11 mouse cellular contexts compared by ENCODE assay signal in the genomic region with DNA sequence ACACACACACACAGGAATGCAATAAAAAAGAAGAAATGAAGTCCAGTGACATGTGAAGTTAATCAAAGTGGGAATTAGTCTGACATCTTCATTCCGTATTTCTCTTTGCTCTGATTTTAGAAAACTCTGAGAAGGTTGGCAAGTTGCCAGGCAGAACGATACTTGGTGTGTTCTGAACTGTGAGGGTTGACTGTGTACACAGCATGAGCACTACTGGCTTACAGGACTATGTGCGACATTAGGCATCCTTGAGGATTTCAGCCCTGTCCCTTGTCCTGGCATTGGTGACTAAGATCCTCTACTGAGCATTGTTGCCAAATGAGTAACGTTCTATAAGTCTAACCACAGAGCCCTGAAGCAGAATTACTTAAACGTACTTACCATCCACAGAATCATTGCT.
DNase-seq lines count a peak whose midpoint lies in the region; ATAC-seq and TF ChIP-seq lines count a peak whose summit lies in the region.
"Had no signal": no experiment of that assay in that cellular context is flagged by ENCODE, and none has a peak within 500 bp of the region (broad histone marks: within the 10 kb centered on the region; RNA-seq: fewer than 3 reads in every experiment).

No protein-coding gene starts in this region.

- H3K27ac ChIP-seq in embryonic facial prominence, embryonic 14.5 days (replicated peaks; ENCODE audit: low read depth, low read length): no peak overlapping the region
- no peak overlapping the region for H3K27ac ChIP-seq in embryonic facial prominence, embryonic 10.5 days (replicated peaks)
- no peak overlapping the region for H3K27ac ChIP-seq in stomach, postnatal 0 days (replicated peaks)
- H3K27ac ChIP-seq: kidney, postnatal 0 days; liver, embryonic 15.5 days had no signal

- TF ChIP-seq CTCF in stomach, postnatal 0 days (IDR thresholded peaks at IDR 0.05; ENCODE audit: low read depth): no peak

- DNase-seq in embryonic facial prominence, embryonic 14.5 days (ENCODE audit: low spot score): peak; percentile 45
- DNase-seq in embryonic facial prominence, embryonic 10.5 days (ENCODE audit: low spot score): no peak
- DNase-seq in layer of hippocampus, adult 11-12 months (ENCODE audit: low spot score): peak; percentile 15
- DNase-seq in layer of hippocampus, adult 9-10 months (ENCODE audit: low spot score): no peak
- DNase-seq in right cerebral cortex, postnatal 10 days (ENCODE audit: low spot score in 2 of 2): peak; percentile 47 to 54
- DNase-seq in right cerebral cortex, postnatal 25 days: no peak
- peak; percentile 34 for DNase-seq in stomach, postnatal 0 days (ENCODE audit: low spot score)
- DNase-seq in spleen, adult 12 weeks (ENCODE audit: low spot score): no peak
- DNase-seq: thymus, postnatal 36 days had no signal

- H3K27me3 ChIP-seq in embryonic facial prominence, embryonic 14.5 days (replicated peaks; ENCODE audit: control insufficient read depth, insufficient read depth, low read length): no peaks in the 10 kb centered on the region
- no peaks in the 10 kb centered on the region for H3K27me3 ChIP-seq in embryonic facial prominence, embryonic 10.5 days (replicated peaks; ENCODE audit: low read depth, poor library complexity, severe bottlenecking)
- H3K27me3 ChIP-seq in stomach, postnatal 0 days (ENCODE audit: control insufficient read depth, insufficient read depth, low read length): no peaks in the 10 kb centered on the region
- H3K27me3 ChIP-seq: liver, embryonic 15.5 days had no signal

- H3K9ac ChIP-seq in embryonic facial prominence, embryonic 14.5 days (ENCODE audit: low read depth, low read length): no peak overlapping the region
- no peak overlapping the region for H3K9ac ChIP-seq in stomach, postnatal 0 days (ENCODE audit: low read length)
- H3K9ac ChIP-seq: liver, embryonic 15.5 days had no signal

- 29% methylated on average over 5 of the region's 5 CpGs for WGBS in embryonic facial prominence, embryonic 14.5 days
- WGBS in embryonic facial prominence, embryonic 10.5 days: 85% methylated on average over 5 of the region's 5 CpGs
- 26% methylated on average over 5 of the region's 5 CpGs for WGBS in stomach, postnatal 0 days

- 0 out of 2 replicates have a peak, but pooled peaks cover 4% of the 10 kb centered on the region for H3K4me1 ChIP-seq in embryonic facial prominence, embryonic 14.5 days (ENCODE audit: control insufficient read depth, insufficient read depth, low read length)
- H3K4me1 ChIP-seq in embryonic facial prominence, embryonic 10.5 days: no peaks in the 10 kb centered on the region
- no peaks in the 10 kb centered on the region for H3K4me1 ChIP-seq in stomach, postnatal 0 days (replicated peaks; ENCODE audit: control insufficient read depth, insufficient read depth)
- H3K4me1 ChIP-seq: liver, embryonic 15.5 days had no signal

- no peak for ATAC-seq in embryonic facial prominence, embryonic 14.5 days (ENCODE audit: low read depth)
- no peak for ATAC-seq in stomach, postnatal 0 days (ENCODE audit: low FRiP score, low TSS enrichment)

- no peaks in the 10 kb centered on the region for H3K9me3 ChIP-seq in embryonic facial prominence, embryonic 14.5 days (ENCODE audit: control insufficient read depth, low read length)
- no peaks in the 10 kb centered on the region for H3K9me3 ChIP-seq in embryonic facial prominence, embryonic 10.5 days
- no peaks in the 10 kb centered on the region for H3K9me3 ChIP-seq in stomach, postnatal 0 days (ENCODE audit: control insufficient read depth, low read length)
- H3K9me3 ChIP-seq: liver, embryonic 15.5 days had no signal

- no peaks in the 10 kb centered on the region for H3K36me3 ChIP-seq in embryonic facial prominence, embryonic 14.5 days (ENCODE audit: control insufficient read depth, insufficient read depth, low read length)
- H3K36me3 ChIP-seq in embryonic facial prominence, embryonic 10.5 days (replicated peaks): no peaks in the 10 kb centered on the region
- H3K36me3 ChIP-seq in stomach, postnatal 0 days (ENCODE audit: control insufficient read depth, insufficient read depth, low read length): no peaks in the 10 kb centered on the region
- H3K36me3 ChIP-seq: liver, embryonic 15.5 days had no signal

- H3K4me3 ChIP-seq in embryonic facial prominence, embryonic 14.5 days (ENCODE audit: low read depth, low read length): no peak overlapping the region
- H3K4me3 ChIP-seq in embryonic facial prominence, embryonic 10.5 days: no peak overlapping the region
- H3K4me3 ChIP-seq in stomach, postnatal 0 days (ENCODE audit: low read depth, low read length): no peak overlapping the region
- H3K4me3 ChIP-seq: liver, embryonic 15.5 days had no signal

- no peak for TF ChIP-seq EP300 in stomach, postnatal 0 days (optimal IDR thresholded peaks at IDR 0.05)

- no peak overlapping the region for H3K4me2 ChIP-seq in embryonic facial prominence, embryonic 14.5 days (ENCODE audit: low read depth, low read length)
- H3K4me2 ChIP-seq in stomach, postnatal 0 days (replicated peaks; ENCODE audit: low read depth): no peak overlapping the region
- H3K4me2 ChIP-seq: liver, embryonic 15.5 days had no signal

Comparison
In these comparisons a context has a peak if more than half of its experiments do, and no peak if none do; other contexts are left out.
1. DNase-seq: peak in embryonic facial prominence, embryonic 14.5 days (single experiment), layer of hippocampus, adult 11-12 months (single experiment), right cerebral cortex, postnatal 10 days (2 of 2) and stomach, postnatal 0 days (single experiment); none in embryonic facial prominence, embryonic 10.5 days (single experiment), layer of hippocampus, adult 9-10 months (single experiment), right cerebral cortex, postnatal 25 days (single experiment) and spleen, adult 12 weeks (single experiment).